Mouse (Mus musculus) left cerebral cortex, postnatal 14 days (tissue): ENCODE measurements around the gene Nav1. TPM values are rescaled to one million over a fixed set of nuclear protein-coding genes. Genes with fewer than 3 reads are reported as not detected.

Experiments used
- DNase-seq, 2 experiments: peaks; one replicate each; pipeline ENCODE4 v3.0.0; 2021 to 2022; ENCODE audit warnings: low spot score in 2 of 2, mixed read lengths in 1 of 2
- intact Hi-C: fragments of 180-260 bp; cut with DNase I; formaldehyde crosslinking; loops from one replicate; pipeline ENCODE4 v1.15.1; 2025
- microRNA-seq, 2 experiments: library from miRNA; unstranded; fragments of <30 nt; microRNA quantifications; one replicate each; pipeline ENCODE4 v1.2.0; 2022
- total RNA-seq, 2 experiments: library from RNA; stranded (reverse); gene quantifications; 2 replicates each; pipeline ENCODE4 v1.2.3; 2021

Gene Nav1
- total RNA-seq, 2 experiments from 2014 or later = 146 to 161 TPM

GRCm38 (mm10) chr1:135429901-135430668 lies 177.0 kb downstream of the Nav1 start, which contains the start of gene Ipo9:
Ipo9 (minus strand) TSS chr1:135430499.
- intact Hi-C loops = no loop called here

DNA sequence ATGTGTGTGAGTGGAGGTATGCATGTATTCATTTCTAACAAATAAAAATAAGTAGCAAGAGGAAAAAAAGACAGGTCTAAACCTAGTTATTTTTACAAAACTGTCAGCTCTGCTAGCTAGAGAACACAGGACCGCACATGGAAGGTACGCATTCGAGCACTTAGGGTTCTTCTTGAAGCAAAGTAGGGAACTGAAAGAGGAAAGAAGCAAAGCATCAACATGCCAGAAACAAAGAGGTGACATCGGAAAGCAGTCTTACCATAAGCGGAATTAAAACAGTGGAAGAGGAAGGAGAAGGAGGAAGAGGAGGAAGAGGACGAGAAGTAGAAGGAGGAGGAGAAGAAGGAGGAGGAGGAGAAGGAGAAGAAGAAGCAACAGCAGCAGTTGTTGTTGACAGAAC lies 179.7 kb downstream of the Nav1 start:
- no peak for DNase-seq
- intact Hi-C loops = no loop called here

More at GRCm38 (mm10) chr1:135429901-135430668, 177.0 kb downstream of the Nav1 start, which contains the start of gene Ipo9:
- DNase-seq = peak; percentile 93 to 94

GRCm38 (mm10) chr1:135426645-135427044 lies 180.4 kb downstream of the Nav1 start:
- intact Hi-C loops = no loop called here

GRCm38 (mm10) chr1:135422772-135423171 lies 184.3 kb downstream of the Nav1 start:
- DNase-seq = no peak
- intact Hi-C loops = no loop called here

More at GRCm38 (mm10) chr1:135426645-135427044, 180.4 kb downstream of the Nav1 start:
- no peak for DNase-seq

DNA sequence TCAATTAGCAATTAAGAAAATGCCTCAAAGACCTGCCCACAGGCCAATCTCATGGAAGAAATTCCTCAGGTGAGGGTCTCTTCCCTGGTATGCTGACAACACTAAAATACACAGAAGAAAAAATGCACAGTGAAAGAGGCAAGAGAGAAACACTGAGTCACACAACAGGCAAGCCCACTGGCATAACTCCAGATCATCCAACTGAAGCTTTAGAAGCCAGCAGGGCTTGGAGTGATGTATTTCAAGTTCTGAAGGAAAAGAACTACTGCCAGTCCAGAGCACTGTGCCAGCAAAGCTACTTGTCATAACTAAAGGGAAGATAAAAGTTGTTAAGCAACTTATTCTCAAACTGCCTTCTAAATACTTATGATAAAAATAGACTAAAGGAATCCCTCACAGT lies 193.1 kb downstream of the Nav1 start:
- peak; percentile 53 to 58 for DNase-seq
- intact Hi-C loops = no loop called here

DNA sequence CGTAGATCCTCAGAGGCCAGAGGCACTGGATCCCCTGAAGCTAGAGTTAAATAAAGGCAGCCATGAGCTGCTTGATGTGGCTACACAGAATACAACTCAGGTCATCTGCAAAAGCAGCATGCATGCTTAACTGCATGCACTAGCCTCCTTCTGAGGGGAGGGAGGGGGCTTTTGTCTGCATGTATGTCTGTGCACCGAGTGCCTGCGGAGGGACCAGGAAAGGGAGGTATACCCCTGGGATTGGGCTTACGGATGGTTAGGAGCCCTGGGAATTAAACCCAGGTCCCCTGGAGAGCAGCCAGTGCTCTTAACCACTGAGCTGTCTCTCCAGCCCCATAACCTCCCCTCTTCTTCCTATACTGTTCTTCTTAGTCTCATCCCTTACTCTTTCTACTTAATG lies 195.0 kb downstream of the Nav1 start:
- no peak for DNase-seq
- intact Hi-C loops = no loop called here

DNA sequence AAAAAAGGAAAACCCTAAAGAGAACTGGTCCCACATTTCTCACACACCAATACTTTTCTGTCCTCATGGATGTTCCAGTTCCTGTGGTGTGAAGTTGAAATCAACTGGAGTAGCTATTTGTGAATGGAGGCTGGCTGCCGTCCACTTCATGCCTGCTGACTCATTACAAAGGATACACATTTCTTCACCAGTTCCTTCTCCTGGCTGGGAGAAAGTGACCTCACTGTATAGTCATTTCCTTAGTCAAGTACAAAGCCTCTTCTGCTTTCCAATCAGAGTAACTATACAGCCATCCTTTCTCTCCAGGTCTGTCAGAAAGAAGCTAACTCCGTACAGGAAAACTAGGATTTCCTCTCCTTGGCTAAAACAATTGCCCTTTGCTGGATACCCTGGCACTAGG lies 196.1 kb downstream of the Nav1 start:
- intact Hi-C loops = no loop called here
- DNase-seq = peak; percentile 49 to 62

- intact Hi-C loops = no loop called here
- no peak for DNase-seq
These were observed 198.1 kb downstream of the Nav1 start for GRCm38 (mm10) chr1:135408973-135409372.

- intact Hi-C loops = no loop called here
- DNase-seq = no peak
These were observed 201.7 kb downstream of the Nav1 start for GRCm38 (mm10) chr1:135405356-135405755.

DNA sequence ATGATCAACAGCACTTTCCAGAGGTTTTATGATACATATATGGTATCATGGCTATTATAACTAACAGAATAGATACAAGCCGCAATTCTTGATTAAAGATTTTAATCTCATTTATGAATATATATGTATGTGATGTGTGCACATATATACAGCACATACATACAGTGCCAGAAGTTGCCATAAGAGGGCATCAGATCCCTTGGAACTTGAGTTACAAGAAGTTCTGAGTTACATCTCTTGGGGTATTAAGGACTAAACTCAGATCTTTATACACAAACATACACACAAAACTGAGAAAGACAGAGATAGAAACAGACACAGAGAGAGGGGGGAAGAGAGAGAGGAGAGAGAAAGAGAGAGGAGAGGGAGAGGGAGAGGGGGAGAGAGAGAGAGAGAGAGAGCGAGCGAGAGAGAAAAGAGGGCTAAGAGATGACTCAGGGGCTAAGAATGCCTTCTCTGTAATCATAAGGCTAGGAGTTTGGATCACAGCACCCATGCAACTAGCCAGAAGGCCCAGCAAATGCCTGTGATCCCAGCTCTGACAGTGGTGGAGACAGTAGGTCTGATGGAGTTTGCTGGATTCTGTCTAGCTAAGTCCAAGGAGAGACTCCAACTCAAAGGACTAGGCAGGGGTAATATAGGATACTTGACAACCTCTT lies 205.5 kb downstream of the Nav1 start:
- no peak for DNase-seq
- intact Hi-C loops = loop anchor here (5.0 kb wide), 1 partner anchor 51 kb away; no protein-coding TSS in a partner anchor

- no peak for DNase-seq
- intact Hi-C loops = no loop called here
These were observed 207.6 kb downstream of the Nav1 start for GRCm38 (mm10) chr1:135399466-135399865.

DNA sequence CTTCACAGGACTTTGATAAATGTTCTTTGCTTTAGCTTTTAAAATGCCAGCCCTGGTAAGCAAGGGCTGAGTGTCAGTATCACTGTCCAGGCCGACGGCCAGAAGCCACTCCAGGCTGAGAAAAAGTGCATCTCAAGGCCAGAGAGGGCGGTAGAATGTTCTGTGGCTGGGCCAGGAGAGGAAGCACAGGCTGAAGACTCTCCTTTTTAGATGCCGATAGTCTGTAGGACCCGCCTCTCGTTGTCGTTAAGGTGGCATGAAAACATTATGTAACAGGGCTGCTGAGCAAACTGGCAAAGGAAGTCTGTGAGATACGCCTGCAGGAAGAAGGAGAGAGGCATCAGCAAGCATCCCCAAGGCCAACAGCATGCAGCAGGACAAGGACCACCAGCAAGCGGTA lies 221.9 kb downstream of the Nav1 start:
- no peak for DNase-seq
- intact Hi-C loops = no loop called here

Small RNA genes lying within 50 kb of the gene (microRNA-seq; reads per million reads assigned to microRNA genes)
- gene Mir1231 = 8.8 to 10.3 reads per million in 2 experiments

Other genes with a start within 250 kb of the Nav1 start
- 100 to 1,000 TPM; 159 to 165 TPM for gene Shisa4, start 232.1 kb downstream of the Nav1 start, total RNA-seq
- gene Ipo9, start 176.8 kb downstream of the Nav1 start, total RNA-seq = 100 to 1,000 TPM; 157 to 162 TPM
- 100 to 1,000 TPM; 133 to 136 TPM for gene Csrp1, start 112.8 kb upstream of the Nav1 start, total RNA-seq
- 10 to 100 TPM; 15.0 to 16.6 TPM for gene Phlda3, start 158.8 kb upstream of the Nav1 start, total RNA-seq
- 1 to 10 TPM; 2.3 to 2.5 TPM for gene Tnni1, start 172.1 kb upstream of the Nav1 start, total RNA-seq
- gene Lad1, start 211.3 kb upstream of the Nav1 start, total RNA-seq = under 1 TPM; 0.61 to 0.64 TPM
- 1 to 10 TPM; 1.8 to 3.2 TPM for gene Tnnt2, start 229.1 kb upstream of the Nav1 start, total RNA-seq